Mouse (Mus musculus) stomach, postnatal 0 days (tissue): ENCODE results near the gene Mdm1.

Source experiments
- CTCF ChIP-seq: IDR thresholded peaks from 2 replicates; pipeline ENCODE4 v1.5.1; 2016; ENCODE audit warnings: antibody characterized with exemption, low read depth, mild to moderate bottlenecking, moderate library complexity
- EP300 ChIP-seq: optimal IDR thresholded peaks from 2 replicates; pipeline ENCODE3; 2016; ENCODE audit warnings: antibody characterized with exemption

DNA sequence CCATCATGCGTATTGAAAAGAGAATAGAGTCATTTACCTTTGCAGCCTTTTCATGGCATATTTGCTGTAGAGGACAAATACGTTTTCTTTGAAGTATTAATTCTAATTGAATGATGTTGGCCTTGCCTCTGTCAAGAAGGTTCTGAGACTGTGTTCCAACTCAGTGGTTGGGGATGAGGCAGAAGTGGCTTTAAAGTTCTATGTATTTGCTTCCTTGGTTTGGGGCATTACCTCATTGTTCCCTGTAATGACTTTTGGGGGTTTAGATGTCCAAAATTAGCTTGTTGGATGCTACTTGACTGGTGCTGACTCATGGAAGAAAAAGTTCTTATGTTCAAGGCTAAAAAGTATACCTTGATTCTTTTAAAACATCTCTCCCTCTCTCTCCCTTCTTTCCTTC, 40.6 kb upstream of the Mdm1 start:
- TF ChIP-seq EP300 (no peak), CTCF (no peak)
